Mouse (Mus musculus) adrenal gland, postnatal 14 days (tissue): ENCODE measurements at regions not wholly inside any gene's neighbourhood (a gene's known extent, or its start where the extent isn't known, plus 50 kb on each side); places are given as distances from the start of the nearest gene placed in this dataset.

Experiments
- DNase-seq: peaks from one replicate; pipeline ENCODE4 v3.0.0; 2021; ENCODE audit warnings: mixed read lengths

- no peak for DNase-seq
These were observed 553.6 kb upstream of the Acvr2a start for GRCm38 (mm10) chr2:48260299-48260698.
